Mouse (Mus musculus) heart, embryonic 11.5 days (tissue): ENCODE measurements around the gene Vps11. TPM values are rescaled to one million over a fixed set of nuclear protein-coding genes. Genes with fewer than 3 reads are reported as not detected.
A peak's percentile ranks its signal among the peaks of the same experiment; 100 is the strongest.

Experiments
- ATAC-seq: fragments of 200-750 bp; cut with Nextera tagmentation; replicated peaks from 2 replicates; pipeline ENCODE4 v1.8.0; 2017; ENCODE audit warnings: moderate library complexity; ENCODE audit not compliant: insufficient number of reproducible peaks, low FRiP score, low TSS enrichment
- H3K27ac ChIP-seq: fragments of 300-500 bp; sonication (generic); 2 replicates; pipeline ENCODE4 v1.5.1; 2014; ENCODE audit warnings: mild to moderate bottlenecking, low read depth, low read length
- H3K27me3 ChIP-seq: fragments of 300-500 bp; sonication (generic); 2 replicates; pipeline ENCODE4 v1.6.1; 2014; ENCODE audit warnings: mild to moderate bottlenecking, low read length, mixed read lengths; ENCODE audit not compliant: control insufficient read depth, insufficient read depth
- H3K36me3 ChIP-seq: fragments of 300-500 bp; sonication (generic); 2 replicates; pipeline ENCODE4 v1.6.1; 2014; ENCODE audit warnings: mild to moderate bottlenecking, low read length, moderate library complexity, mixed read lengths; ENCODE audit not compliant: control insufficient read depth, insufficient read depth
- H3K4me1 ChIP-seq: fragments of 300-500 bp; sonication (generic); 2 replicates; pipeline ENCODE4 v1.6.1; 2014; ENCODE audit warnings: low read length; ENCODE audit not compliant: control insufficient read depth, insufficient read depth
- H3K4me2 ChIP-seq: fragments of 300-500 bp; sonication (generic); 2 replicates; pipeline ENCODE4 v1.6.1; 2014; ENCODE audit warnings: mild to moderate bottlenecking, moderate library complexity
- H3K4me3 ChIP-seq: fragments of 300-500 bp; sonication (generic); 2 replicates; pipeline ENCODE4 v1.5.1; 2014; ENCODE audit warnings: low read depth, low read length
- H3K9ac ChIP-seq: fragments of 300-500 bp; sonication (generic); 2 replicates; pipeline ENCODE4 v1.6.1; 2014; ENCODE audit warnings: mild to moderate bottlenecking, low read depth, low read length, moderate library complexity
- H3K9me3 ChIP-seq: fragments of 300-500 bp; sonication (generic); replicated peaks from 2 replicates; pipeline ENCODE4 v1.6.1; 2016; ENCODE audit warnings: low read length; ENCODE audit not compliant: control insufficient read depth
- WGBS: fragments of 180-500 bp; shearing (Covaris S2); extraction: QIAGEN DNeasy Blood & Tissue Kit; methylation state at CpG from one replicate; pipeline ENCODE4 v1.1.7; 2014; ENCODE audit not compliant: insufficient replicate concordance; 5-methylcytosine and 5-hydroxymethylcytosine counted together
- polyA plus RNA-seq: library from polyadenylated mRNA; unstranded; fragments of >200 nt; fragmentation: Nextera tagmentation; extraction: Ambion mirVana; gene quantifications from 2 replicates; pipeline ENCODE4 v1.2.1, GENCODE M21; 2014

The Vps11 gene
- polyA plus RNA-seq, 1 experiment from 2014 or later, result 15.1 TPM

DNA sequence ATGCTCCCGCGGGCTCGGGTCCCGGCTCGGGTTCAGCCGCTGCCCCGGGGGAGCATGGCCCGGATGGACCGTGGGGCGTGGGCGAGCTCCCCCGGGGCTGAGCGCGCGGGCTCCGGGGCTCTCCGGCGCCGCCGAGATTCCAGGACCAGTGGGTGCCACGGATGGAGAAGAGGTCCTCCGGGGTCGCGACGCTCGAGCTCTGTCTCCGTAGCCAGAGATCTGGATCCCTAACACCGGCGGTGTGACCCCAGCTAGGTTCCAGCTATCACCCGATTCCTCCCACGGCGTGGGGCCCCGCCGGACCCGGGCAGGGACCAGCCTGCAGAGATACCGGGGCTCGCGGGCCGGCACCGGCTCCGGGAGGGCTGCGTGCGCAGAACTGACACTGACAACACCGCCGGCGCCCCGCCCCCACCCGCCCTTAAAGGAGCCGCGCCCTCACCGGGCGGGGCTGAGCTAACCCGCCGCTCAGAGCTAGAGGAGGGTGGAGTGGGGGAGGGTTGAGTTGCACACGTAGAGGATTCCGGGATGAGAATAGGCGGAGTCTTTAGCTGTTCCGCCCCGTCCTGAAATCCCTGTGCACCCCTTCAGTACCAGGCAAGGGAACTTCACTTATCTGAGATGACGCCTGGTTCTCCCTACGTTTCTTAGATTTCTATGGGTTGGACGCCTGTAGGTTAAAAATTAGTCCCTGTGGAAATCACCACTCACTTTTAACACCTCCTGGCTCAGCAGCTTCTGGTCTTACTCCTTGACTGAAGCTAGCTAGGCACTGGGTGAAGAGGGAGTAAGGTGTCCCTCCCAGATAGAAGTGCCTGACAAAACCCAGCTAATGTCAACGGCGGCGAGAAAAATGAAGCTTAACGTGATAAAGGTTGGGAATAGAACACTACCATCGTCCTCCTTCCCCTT lies 41.3 kb downstream of the Vps11 start, which contains the start of gene C2cd2l:
Gene C2cd2l (minus strand): TSS at position 399 of the 912 bp plus-strand sequence.
- ATAC-seq, result peak; percentile 96
- Histone ChIP-seq H3K27ac (peak within 1 kb of the TSS; percentile 68), H3K9ac (peak within 1 kb of the TSS; percentile 80), H3K4me3 (peak within 1 kb of the TSS; percentile 75), H3K9me3 (no peaks in the 10 kb centered on the region), H3K4me2 (peak within 1 kb of the TSS; percentile 83), H3K4me1 (peaks cover 14% of the 10 kb centered on the region; the same call in 1 of the 2 replicates), H3K36me3 (peaks cover 6% of the 10 kb centered on the region; the same call in 1 of the 2 replicates), H3K27me3 (no peaks in the 10 kb centered on the region)
- under 1% methylated on average over 65 of the region's 67 CpGs for WGBS

- H3K4me2 ChIP-seq, result peak overlapping the region; percentile 83
- H3K9me3 ChIP-seq, result no peaks in the 10 kb centered on the region
- H3K27ac ChIP-seq, result peak overlapping the region; percentile 46; the same call in 1 of the 2 replicates
- ATAC-seq, result no peak
- peak overlapping the region; percentile 75 for H3K4me3 ChIP-seq
- peak overlapping the region; percentile 80 for H3K9ac ChIP-seq
- peaks cover 14% of the 10 kb centered on the region; the same call in 1 of the 2 replicates for H3K4me1 ChIP-seq
- WGBS, result 3% methylated on average over 37 of the region's 37 CpGs
- H3K36me3 ChIP-seq, result peaks cover 9% of the 10 kb centered on the region; the same call in 1 of the 2 replicates
- H3K27me3 ChIP-seq, result no peaks in the 10 kb centered on the region
Measured at GRCm38 (mm10) chr9:44319105-44319886, 42.2 kb downstream of the Vps11 start.

GRCm38 (mm10) chr9:44318826-44319095 lies 42.7 kb downstream of the Vps11 start:
- Histone ChIP-seq H3K36me3 (peaks cover 9% of the 10 kb centered on the region; the same call in 1 of the 2 replicates), H3K9ac (no peak overlapping the region), H3K27me3 (no peaks in the 10 kb centered on the region), H3K4me3 (peak overlapping the region; percentile 75), H3K9me3 (no peaks in the 10 kb centered on the region), H3K27ac (no peak overlapping the region), H3K4me2 (peak overlapping the region; percentile 83), H3K4me1 (peaks cover 14% of the 10 kb centered on the region; the same call in 1 of the 2 replicates)
- 31% methylated on average over 3 of the region's 3 CpGs for WGBS
- ATAC-seq, result no peak

DNA sequence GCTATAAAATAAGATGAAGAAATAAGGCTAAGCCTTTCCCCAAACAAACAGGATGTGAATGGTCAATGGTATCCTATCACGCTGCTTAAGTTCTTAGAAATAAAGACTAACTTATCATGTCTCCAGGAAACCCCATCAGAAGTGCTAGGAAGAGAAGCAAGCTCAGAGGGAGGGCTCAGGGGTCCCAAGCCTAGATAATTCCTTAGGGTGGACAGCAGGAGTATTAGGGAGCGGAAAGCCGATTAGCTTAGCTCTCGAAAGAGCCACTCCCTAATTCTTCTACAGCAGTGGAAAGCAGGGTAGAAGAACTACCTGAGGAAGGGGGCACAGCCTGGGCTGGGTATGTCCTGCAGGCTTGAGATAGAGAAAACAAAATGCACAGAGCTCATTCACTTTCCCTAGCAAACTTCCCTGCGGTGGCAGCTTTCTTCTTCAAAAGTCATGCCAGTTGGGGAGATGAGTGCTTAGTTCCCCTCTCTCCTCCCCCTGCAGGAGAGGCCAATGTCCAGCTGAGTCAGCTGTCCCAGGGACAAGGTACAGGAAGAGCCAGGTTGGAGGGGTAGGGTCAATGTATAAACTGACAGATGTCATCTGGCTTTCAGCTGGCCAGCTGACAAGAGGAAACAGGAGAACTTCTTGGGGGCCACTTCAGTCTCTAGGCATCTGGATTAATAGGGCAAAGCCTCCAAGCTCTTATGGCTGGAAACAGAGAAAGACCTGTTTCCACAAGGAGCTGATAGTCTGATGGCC lies 43.2 kb downstream of the Vps11 start:
- H3K27me3 ChIP-seq, result no peaks in the 10 kb centered on the region
- no peak for ATAC-seq
- WGBS, result 50% methylated on average over 5 of the region's 5 CpGs
- H3K36me3 ChIP-seq, result peaks cover 9% of the 10 kb centered on the region; the same call in 1 of the 2 replicates
- H3K4me1 ChIP-seq, result peaks cover 14% of the 10 kb centered on the region; the same call in 1 of the 2 replicates
- H3K4me2 ChIP-seq, result peak overlapping the region; percentile 83
- no peak overlapping the region for H3K27ac ChIP-seq
- H3K9me3 ChIP-seq, result no peaks in the 10 kb centered on the region
- H3K9ac ChIP-seq, result no peak overlapping the region
- peak overlapping the region; percentile 75; the same call in 1 of the 2 replicates for H3K4me3 ChIP-seq

GRCm38 (mm10) chr9:44317452-44317851 lies 44.0 kb downstream of the Vps11 start:
- H3K4me3 ChIP-seq, result no peak overlapping the region
- H3K36me3 ChIP-seq, result peaks cover 13% of the 10 kb centered on the region; the same call in 1 of the 2 replicates
- H3K4me1 ChIP-seq, result peaks cover 14% of the 10 kb centered on the region; the same call in 1 of the 2 replicates
- no peak overlapping the region for H3K27ac ChIP-seq
- no peak overlapping the region for H3K4me2 ChIP-seq
- H3K9me3 ChIP-seq, result no peaks in the 10 kb centered on the region
- 71% methylated on average over 4 of the region's 4 CpGs for WGBS
- no peak overlapping the region for H3K9ac ChIP-seq
- ATAC-seq, result no peak
- no peaks in the 10 kb centered on the region for H3K27me3 ChIP-seq

GRCm38 (mm10) chr9:44314910-44315309 lies 46.6 kb downstream of the Vps11 start:
- Histone ChIP-seq H3K9me3 (no peaks in the 10 kb centered on the region), H3K4me1 (peaks cover 24% of the 10 kb centered on the region; the same call in 1 of the 2 replicates), H3K36me3 (peaks cover 13% of the 10 kb centered on the region; the same call in 1 of the 2 replicates), H3K4me2 (no peak overlapping the region), H3K4me3 (no peak overlapping the region), H3K27ac (no peak overlapping the region), H3K27me3 (no peaks in the 10 kb centered on the region), H3K9ac (no peak overlapping the region)
- WGBS, result 91% methylated on average over 18 of the region's 18 CpGs
- ATAC-seq, result no peak

DNA sequence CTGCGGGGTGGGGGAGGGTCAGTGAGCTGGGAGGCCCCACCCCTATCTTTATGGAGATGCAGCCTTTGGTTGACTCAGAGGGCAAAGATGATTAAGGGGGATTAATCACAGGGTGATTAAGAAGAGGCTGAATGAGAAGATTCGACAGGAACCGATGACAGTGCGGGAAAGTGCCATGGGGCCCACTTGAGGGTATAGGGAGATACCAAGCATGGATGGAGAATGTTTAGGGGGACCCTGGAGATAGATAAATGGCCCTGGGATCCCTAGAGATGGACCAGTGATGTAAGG lies 47.3 kb downstream of the Vps11 start:
- no peak overlapping the region for H3K27ac ChIP-seq
- H3K4me1 ChIP-seq, result peaks cover 24% of the 10 kb centered on the region; the same call in 1 of the 2 replicates
- no peaks in the 10 kb centered on the region for H3K27me3 ChIP-seq
- H3K9ac ChIP-seq, result no peak overlapping the region
- H3K4me2 ChIP-seq, result no peak overlapping the region
- H3K4me3 ChIP-seq, result no peak overlapping the region
- H3K9me3 ChIP-seq, result no peaks in the 10 kb centered on the region
- H3K36me3 ChIP-seq, result peaks cover 13% of the 10 kb centered on the region; the same call in 1 of the 2 replicates
- WGBS, result 71% methylated on average over 4 of the region's 4 CpGs
- no peak for ATAC-seq
